Mouse (Mus musculus): ENCODE results near the gene Vwa5b1.

DNA sequence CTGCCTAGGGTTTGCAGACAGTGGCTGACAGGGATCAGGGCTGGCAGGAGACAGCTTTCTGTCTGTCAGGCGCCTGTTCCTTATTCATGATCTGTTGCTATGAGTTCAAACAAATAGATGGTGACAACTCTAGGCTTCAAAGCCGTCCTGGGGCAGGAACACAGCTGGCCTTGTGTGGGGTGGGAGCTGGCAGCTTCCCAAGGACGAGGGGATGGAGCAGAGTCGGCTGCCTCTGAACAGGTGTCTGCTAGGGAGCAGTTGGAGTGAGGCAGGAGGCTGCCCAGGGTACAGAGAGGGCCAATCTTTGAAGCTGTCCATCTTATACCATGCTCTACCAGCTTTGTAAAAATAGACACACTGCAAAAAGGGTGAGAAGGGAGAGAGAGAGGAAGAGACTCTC, 6.6 kb upstream of the Vwa5b1 start:
- TF ChIP-seq CTCF (conservative IDR thresholded peaks at IDR 0.05; ENCODE audit: insufficient read depth, insufficient read length, low read depth, low read length): no peak
- TF ChIP-seq POLR2A (IDR thresholded peaks at IDR 0.05; ENCODE audit: low read depth, low read length): no peak
